Mouse (Mus musculus) urinary bladder, postnatal 25 days (tissue): ENCODE measurements at regions not wholly inside any gene's neighbourhood (a gene's known extent, or its start where the extent isn't known, plus 50 kb on each side); places are given as distances from the start of the nearest gene placed in this dataset.

Source experiments
- DNase-seq: peaks from one replicate; pipeline ENCODE4 v3.0.0; 2022; ENCODE audit warnings: low spot score

DNA sequence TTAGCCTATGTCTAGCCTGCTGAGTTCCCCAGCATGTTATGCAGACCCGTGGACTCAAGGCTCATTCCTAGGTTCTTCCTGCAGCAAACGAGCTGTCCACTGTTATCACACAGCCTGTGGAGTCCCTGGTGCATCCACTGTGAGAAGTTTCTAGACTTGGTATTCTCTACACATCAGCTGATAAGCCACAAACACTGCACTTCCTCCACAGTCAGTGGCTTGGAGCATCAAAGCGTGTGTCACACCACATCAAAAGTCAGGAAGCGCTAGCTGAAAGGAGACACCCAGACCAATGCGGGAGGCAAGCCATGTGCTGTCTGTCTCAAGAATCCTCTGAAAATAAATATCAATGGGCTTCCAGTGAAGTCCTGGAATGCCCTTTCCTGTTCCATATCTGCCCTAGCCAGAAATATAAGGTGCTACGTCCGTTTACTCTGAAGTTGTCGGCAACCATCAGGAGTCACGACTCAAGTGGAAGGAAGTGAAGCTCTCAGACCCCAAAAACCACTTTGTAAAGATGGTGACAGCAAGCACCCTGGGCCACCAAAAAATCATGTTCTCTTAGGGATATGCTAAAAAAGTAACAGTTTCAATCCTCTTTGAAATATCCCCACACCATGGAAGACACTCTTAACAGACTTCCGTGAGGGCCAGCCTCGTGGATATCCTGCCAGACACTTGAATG is 227.7 kb downstream of the Adgrl2 start:
- DNase-seq = no peak

DNA sequence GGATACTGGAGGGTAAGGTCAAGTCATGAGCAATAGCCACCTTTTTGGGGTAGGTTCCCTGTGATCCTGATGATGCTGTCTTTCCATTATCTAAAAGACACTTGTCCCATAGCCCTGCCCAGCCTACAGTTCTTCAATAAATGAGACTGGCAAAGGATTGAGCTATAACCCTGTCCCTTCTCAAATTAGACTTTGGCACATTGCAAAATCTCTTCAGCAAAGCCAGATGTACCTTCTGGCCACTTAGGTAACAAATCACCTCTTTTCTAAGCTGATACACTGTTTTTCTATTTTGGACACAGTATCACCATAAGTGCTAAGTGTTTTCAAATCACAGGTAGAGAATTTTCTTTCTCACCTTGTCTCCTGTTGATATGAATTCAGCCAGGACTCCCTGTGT is 228.8 kb downstream of the Adgrl2 start:
- no peak for DNase-seq

- no peak for DNase-seq
Observed at GRCm38 (mm10) chr3:148759500-148759899, 230.9 kb downstream of the Adgrl2 start.

DNA sequence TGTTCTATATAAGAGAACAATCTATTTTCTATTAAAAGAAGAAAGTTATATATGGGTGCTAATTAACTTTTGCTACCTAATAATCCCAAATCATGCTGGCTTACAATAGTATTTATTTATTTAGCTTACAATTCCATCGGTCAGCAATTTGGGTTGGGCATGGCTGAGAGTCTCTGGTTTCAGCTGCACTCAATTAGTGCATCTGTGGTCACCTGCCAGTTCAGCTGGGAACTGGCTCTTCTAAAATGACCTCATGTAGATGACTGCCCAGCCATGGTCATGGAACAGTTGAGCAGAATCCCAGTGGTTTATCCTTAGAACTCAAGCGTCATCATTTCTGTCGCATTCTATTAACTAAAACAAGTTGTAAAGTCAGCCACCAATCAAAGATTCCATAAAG is 244.1 kb downstream of the Adgrl2 start:
- DNase-seq = no peak

- DNase-seq = no peak
Observed at GRCm38 (mm10) chr3:148744651-148745050, 245.7 kb downstream of the Adgrl2 start.

DNA sequence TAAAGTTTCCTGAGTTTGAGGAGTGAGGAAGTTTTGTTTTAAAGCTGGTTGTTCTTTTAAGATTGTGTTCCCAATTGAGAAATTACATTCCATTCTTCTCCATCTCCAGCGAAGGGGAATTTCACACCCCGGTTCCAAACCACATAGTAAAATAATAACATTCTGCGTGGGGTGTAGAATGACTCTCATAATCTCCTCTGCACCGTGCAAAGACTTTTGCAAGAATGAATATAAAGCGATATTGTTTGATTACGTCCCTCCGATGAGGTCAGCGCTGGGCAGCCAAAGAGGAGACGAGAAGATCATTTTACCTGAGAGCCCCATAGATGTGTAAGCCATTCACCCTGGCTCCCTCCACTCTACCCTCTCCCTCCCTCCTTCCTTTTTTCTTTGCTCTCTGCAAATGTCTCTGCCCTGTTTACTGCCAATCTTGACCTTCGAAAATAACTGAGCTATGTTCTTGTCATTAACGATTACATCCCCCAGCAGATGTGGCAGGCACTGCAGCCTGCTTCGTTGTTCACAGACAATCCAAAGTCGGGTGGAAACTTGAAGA is 256.1 kb downstream of the Adgrl2 start:
- no peak for DNase-seq

- DNase-seq = no peak
Observed at GRCm38 (mm10) chr3:148733227-148733854, 257.0 kb downstream of the Adgrl2 start.

GRCm38 (mm10) chr3:148731436-148731835 is 258.9 kb downstream of the Adgrl2 start:
- DNase-seq = no peak

- DNase-seq = no peak
Observed at GRCm38 (mm10) chr3:148729242-148729680, 261.1 kb downstream of the Adgrl2 start.

DNA sequence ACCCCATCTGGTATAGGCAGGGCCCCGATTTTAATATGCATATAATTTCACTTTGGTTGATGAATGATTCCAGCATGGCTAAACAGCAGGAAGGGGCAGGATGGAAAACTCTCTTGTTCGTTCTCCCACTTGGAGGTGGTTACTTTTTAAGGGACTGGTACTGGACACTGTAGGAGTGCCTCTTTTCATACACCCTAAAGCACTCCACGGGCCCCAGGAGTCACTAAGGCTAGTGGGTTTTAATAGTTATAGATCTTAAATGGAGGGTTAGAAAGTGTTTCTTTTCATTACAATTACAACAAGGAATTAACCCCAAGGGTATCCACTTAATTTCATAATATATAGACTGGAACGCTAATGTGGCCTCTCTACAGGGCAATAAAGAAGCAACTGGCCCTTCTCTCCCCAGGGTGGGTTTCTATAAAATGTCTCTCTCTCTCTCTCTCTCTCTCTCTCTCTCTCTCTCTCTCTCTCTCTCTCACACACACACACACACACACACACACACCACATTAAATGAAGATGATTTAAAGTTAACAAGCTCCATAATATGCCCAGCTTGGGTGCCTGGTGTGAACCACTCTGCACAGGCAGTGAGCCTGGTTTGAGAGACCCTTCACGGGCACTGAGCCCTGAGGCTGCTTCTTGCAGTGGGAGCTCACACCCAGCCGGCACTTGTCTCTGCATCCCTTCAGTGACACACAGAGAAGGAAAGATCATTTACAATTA is 261.7 kb downstream of the Adgrl2 start:
- no peak for DNase-seq

DNA sequence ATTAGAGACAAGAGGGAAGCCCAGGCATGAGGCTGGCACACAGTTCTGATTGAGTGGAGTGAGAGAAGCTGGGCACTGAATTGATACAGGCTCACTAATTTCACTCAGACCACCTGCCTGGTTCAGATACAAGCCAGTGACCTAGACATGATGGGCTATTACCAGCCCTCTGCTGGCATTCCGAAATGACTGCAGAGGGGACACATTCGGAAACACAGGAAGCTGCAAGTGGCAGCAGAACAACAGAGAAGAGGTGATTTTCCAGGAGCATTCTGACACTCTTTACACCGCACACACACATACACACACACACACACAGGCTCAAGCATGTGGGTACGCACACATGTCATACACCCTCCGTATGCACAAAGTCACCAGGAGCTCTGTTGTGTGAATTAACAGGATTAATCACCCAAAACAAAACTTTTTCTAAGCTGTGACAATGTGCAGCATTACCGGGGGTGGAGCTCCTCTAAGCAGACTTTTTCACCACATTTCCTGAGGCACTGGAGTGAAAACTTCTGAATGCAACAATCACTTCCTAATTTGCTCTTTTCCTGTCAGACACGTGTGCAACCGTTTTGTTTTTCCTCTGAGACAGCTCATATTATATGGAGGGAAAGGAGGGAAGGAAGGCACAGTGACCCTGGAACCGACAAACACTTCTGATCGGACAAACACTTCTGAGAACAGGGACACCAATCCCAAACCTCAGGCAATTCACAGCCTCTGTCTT is 263.6 kb downstream of the Adgrl2 start:
- DNase-seq = no peak

- no peak for DNase-seq
Observed at GRCm38 (mm10) chr3:148696555-148696954, 293.8 kb downstream of the Adgrl2 start.

- DNase-seq = no peak
Observed at GRCm38 (mm10) chr3:148695453-148695852, 294.9 kb downstream of the Adgrl2 start.

- DNase-seq = no peak
Observed at GRCm38 (mm10) chr3:148683181-148683580, 307.2 kb downstream of the Adgrl2 start.

DNA sequence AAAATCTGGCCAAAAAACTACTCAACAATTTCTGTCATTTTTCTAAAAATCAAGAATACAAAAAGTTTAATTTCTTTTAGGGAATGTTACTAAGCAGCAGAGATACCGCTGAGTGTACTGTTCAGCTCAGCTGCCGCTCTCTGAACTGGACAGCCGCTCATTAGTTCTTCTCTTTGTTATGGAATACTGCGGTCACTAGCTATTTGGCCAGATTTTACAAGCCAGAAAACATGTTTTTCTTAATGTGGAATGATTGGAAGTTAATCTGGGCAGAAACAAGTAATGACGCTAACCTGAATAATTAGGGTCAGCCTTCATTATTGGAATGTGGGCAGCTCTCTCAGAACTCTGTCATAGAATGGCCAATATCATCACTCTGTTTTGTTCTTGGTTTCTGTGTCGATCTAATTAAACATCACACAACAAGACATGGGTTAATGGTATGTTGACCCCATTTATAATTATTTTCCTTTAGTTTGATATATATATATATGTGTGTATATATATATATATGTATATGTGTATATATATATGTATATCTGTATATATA is 307.8 kb downstream of the Adgrl2 start:
- no peak for DNase-seq

- no peak for DNase-seq
Observed at GRCm38 (mm10) chr3:148681186-148681585, 309.2 kb downstream of the Adgrl2 start.

- no peak for DNase-seq
Observed at GRCm38 (mm10) chr3:148680737-148681136, 309.6 kb downstream of the Adgrl2 start.

DNA sequence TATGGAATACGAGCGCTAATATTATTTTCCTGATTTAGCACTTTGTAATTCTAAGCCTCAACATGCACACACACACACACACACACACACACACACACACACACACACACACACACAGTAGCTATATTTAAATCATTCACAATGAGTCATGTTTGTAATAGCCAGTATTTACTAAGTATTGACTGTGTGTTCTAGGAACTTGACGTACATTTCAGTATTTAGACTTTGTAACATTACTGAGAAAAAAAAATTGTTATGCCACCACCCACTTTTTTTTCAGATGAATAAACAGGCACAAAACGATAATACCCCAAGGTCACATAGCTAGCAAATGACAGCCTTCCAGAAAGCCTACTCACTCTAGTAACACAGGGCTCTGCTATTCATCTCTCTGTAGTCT is 310.3 kb downstream of the Adgrl2 start:
- no peak for DNase-seq

DNA sequence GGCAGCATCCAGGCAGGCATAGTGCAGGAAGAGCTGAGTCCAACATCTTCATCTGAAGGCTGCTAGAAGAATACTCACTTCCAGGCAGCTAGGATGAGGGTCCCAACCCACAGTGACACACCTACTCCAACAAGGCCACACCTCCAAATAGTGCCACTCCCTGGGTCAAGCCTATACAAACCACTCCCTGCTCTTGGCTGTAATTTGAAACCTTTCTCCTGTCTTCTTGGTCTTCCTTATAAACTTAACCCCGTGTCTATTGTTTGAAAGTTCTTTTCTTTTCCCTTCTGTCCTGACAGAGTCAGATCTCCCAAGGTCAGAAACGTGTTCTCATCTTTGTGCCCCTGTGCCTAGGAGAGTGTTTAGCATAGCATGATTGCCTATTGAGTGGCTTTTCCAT is 311.2 kb downstream of the Adgrl2 start:
- no peak for DNase-seq

GRCm38 (mm10) chr3:148676025-148676424 is 314.3 kb downstream of the Adgrl2 start:
- no peak for DNase-seq

DNA sequence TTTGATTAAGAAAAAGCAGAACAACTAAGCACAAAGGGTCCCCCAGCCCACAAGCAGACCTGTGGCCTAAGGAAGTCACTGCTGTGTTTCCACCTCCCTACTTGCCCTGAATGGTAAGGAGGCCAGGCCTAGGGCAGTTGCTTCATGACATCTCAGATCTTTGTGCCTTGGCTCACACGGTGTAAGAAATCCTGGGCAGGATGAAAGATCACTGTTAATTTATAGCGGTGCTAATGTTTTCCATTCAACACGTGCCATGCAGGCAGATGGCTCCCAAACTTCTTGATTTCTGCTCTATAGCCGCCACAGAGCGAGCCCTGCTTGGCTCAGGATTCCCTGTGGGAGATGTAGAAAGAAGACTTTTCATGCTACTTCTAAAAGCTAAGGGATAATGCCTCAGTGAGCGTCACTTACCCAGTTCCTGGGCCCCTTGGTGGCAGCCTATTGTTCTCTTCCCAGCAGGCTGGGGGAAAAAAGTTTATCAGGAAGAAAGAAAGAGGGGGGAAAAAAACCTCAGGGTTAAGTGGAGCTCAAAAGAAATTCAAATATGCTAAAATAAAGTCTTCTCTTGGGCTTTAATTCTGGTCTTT is 327.4 kb downstream of the Adgrl2 start:
- DNase-seq = no peak

DNA sequence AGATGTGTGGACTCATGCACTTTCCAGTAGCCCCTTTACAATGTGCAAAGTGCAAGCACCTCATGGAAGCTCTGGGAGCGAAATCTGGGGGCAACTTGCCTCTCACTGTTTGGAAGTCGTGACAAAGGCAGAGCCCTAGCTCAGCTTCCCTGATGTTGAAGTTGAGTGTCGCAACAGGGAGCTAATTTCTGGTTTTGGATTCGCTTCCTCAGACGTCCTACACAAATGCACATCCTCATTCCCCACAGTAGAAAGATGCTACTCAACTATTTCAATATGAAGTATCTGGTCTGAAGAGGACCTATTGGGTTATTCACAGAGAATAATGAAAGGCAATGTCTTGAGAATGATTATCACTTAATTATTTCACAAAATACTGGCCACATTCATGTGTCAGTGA is 331.3 kb downstream of the Adgrl2 start:
- DNase-seq = no peak
